Mouse (Mus musculus) olfactory bulb, adult 2 months (tissue): ENCODE measurements around the gene Fgfr2.

Experiments used
- CTCF ChIP-seq: fragments of 200-500 bp; IDR thresholded peaks from 2 replicates; pipeline ENCODE4 v1.5.1; 2012; ENCODE audit warnings: low read depth, mild to moderate bottlenecking, low read length, moderate library complexity; ENCODE audit not compliant: insufficient read depth
- POLR2A ChIP-seq: fragments of 200-500 bp; IDR thresholded peaks from 2 replicates; pipeline ENCODE4 v1.6.1; 2012; ENCODE audit warnings: mild to moderate bottlenecking, low read depth, low read length, moderate library complexity; ENCODE audit not compliant: insufficient read depth

- no peak for TF ChIP-seq POLR2A
- TF ChIP-seq CTCF: no peak
These were observed 939.2 kb downstream of the Fgfr2 start for GRCm38 (mm10) chr7:132183892-132184404.
